Mouse (Mus musculus): ENCODE results near the gene Gatad2a.

GRCm38 (mm10) chr8:69921141-69921540, 75.0 kb downstream of the Gatad2a start:
- no peak for TF ChIP-seq POLR2A (IDR thresholded peaks at IDR 0.05; ENCODE audit: borderline replicate concordance, insufficient read depth, low read length)
- no peak for TF ChIP-seq CTCF (IDR thresholded peaks at IDR 0.05; ENCODE audit: borderline replicate concordance, insufficient read depth, low read depth, low read length)

Measured in cerebellum, adult 2 months (tissue).